In genomic region chrX:56537162-56537561, GRCm38 (mm10) we compare ENCODE assay signal across 11 mouse cellular contexts. TPM values are rescaled to one million over a fixed set of nuclear protein-coding genes. Genes with fewer than 3 reads are reported as not detected.
DNase-seq lines count a peak whose midpoint lies in the region; ATAC-seq and TF ChIP-seq lines count a peak whose summit lies in the region.
"Had no signal": no experiment of that assay in that cellular context is flagged by ENCODE, and none has a peak within 500 bp of the region (broad histone marks: within the 10 kb centered on the region; RNA-seq: fewer than 3 reads in every experiment).

No protein-coding gene starts in this region.

- no peaks in the 10 kb centered on the region for H3K27me3 ChIP-seq in hindbrain, embryonic 11.5 days (ENCODE audit: control insufficient read depth, insufficient read depth, low read length)
- H3K27me3 ChIP-seq in hindbrain, embryonic 13.5 days, result no peaks in the 10 kb centered on the region
- H3K27me3 ChIP-seq: embryonic facial prominence, embryonic 12.5 days had no signal

- no peak overlapping the region for H3K4me3 ChIP-seq in hindbrain, embryonic 11.5 days (ENCODE audit: low read depth, low read length)
- H3K4me3 ChIP-seq in hindbrain, embryonic 13.5 days, result no peak overlapping the region
- no peak overlapping the region for H3K4me3 ChIP-seq in lung, adult 2 months (replicated peaks; ENCODE audit: extremely low read depth, low read depth, low read length)
- H3K4me3 ChIP-seq: embryonic facial prominence, embryonic 12.5 days had no signal

- ATAC-seq in hindbrain, embryonic 11.5 days (ENCODE audit: low FRiP score), result no peak
- ATAC-seq in hindbrain, embryonic 13.5 days (ENCODE audit: low FRiP score), result no peak

- no peaks in the 10 kb centered on the region for H3K4me1 ChIP-seq in hindbrain, embryonic 11.5 days (replicated peaks; ENCODE audit: control insufficient read depth, insufficient read depth, low read length)
- no peaks in the 10 kb centered on the region for H3K4me1 ChIP-seq in hindbrain, embryonic 13.5 days (replicated peaks)
- H3K4me1 ChIP-seq in lung, adult 2 months (ENCODE audit: control insufficient read depth, insufficient read depth, low read length), result no peaks in the 10 kb centered on the region
- H3K4me1 ChIP-seq: embryonic facial prominence, embryonic 12.5 days had no signal

- H3K4me2 ChIP-seq in hindbrain, embryonic 11.5 days (replicated peaks; ENCODE audit: low read depth, low read length), result no peak overlapping the region
- H3K4me2 ChIP-seq in hindbrain, embryonic 13.5 days, result no peak overlapping the region
- H3K4me2 ChIP-seq: embryonic facial prominence, embryonic 12.5 days had no signal

- H3K27ac ChIP-seq in hindbrain, embryonic 11.5 days (ENCODE audit: low read depth, low read length), result no peak overlapping the region
- no peak overlapping the region for H3K27ac ChIP-seq in hindbrain, embryonic 13.5 days
- H3K27ac ChIP-seq: embryonic facial prominence, embryonic 12.5 days had no signal

- no peak overlapping the region for H3K9ac ChIP-seq in hindbrain, embryonic 11.5 days (ENCODE audit: low read depth, low read length)
- H3K9ac ChIP-seq in hindbrain, embryonic 13.5 days, result no peak overlapping the region
- H3K9ac ChIP-seq: embryonic facial prominence, embryonic 12.5 days had no signal

- 50% methylated on average over 4 of the region's 4 CpGs for WGBS in hindbrain, embryonic 11.5 days
- WGBS in hindbrain, embryonic 13.5 days, result 54% methylated on average over 4 of the region's 4 CpGs
- WGBS in lung, adult 2 months, result 46% methylated on average over 4 of the region's 4 CpGs

- peak; percentile 39; the same call in 1 of the 2 replicates for TF ChIP-seq CTCF in lung, adult 2 months (IDR thresholded peaks at IDR 0.05; ENCODE audit: insufficient read depth, low read length)

- TF ChIP-seq POLR2A in lung, adult 2 months (IDR thresholded peaks at IDR 0.05; ENCODE audit: borderline replicate concordance, extremely low read depth, low read depth, low read length), result no peak

- peak; percentile 27 for DNase-seq in hindbrain, embryonic 11.5 days (ENCODE audit: low spot score)
- DNase-seq in B cell, adult 2 months, result peak; percentile 4 to 9
- DNase-seq in NIH3T3 (ENCODE audit: low read depth), result peak; percentile 59
- peak; percentile 4 to 13 for DNase-seq in frontal cortex, postnatal 14 days (ENCODE audit: low spot score in 2 of 2)
- peak; percentile 5 for DNase-seq in lung, adult 2 months
- DNase-seq in yolk sac, embryonic 10.5 days (ENCODE audit: low spot score), result peak; percentile 22
- DNase-seq in heart, adult 11 months, result no peak

- H3K36me3 ChIP-seq in hindbrain, embryonic 11.5 days (ENCODE audit: control insufficient read depth, insufficient read depth, low read length), result no peaks in the 10 kb centered on the region
- no peaks in the 10 kb centered on the region for H3K36me3 ChIP-seq in hindbrain, embryonic 13.5 days
- H3K36me3 ChIP-seq: embryonic facial prominence, embryonic 12.5 days had no signal

- H3K9me3 ChIP-seq in hindbrain, embryonic 11.5 days (ENCODE audit: control insufficient read depth, low read length), result no peaks in the 10 kb centered on the region
- H3K9me3 ChIP-seq in hindbrain, embryonic 13.5 days, result no peaks in the 10 kb centered on the region
- H3K9me3 ChIP-seq: embryonic facial prominence, embryonic 12.5 days had no signal

RNA-seq across cellular contexts. Expression of gene Gm648, which starts 12.2 kb away (rescaled TPM):
- polyA plus RNA-seq in hindbrain, embryonic 11.5 days (2014; fragmentation: Nextera tagmentation; extraction: Ambion mirVana), result 0.47 TPM in 1 of 2 replicates, not detected in the other
- polyA plus RNA-seq in hindbrain, embryonic 13.5 days (2015; fragmentation: Nextera tagmentation; extraction: Ambion mirVana), result 0.19 and 0.27 TPM in 2 replicates
- polyA plus RNA-seq in lung, adult 2 months (2012; rRNA removed), result not detected in 2 replicates
- polyA plus RNA-seq: embryonic facial prominence, embryonic 12.5 days; spleen, adult 2 months had no signal

RNA-seq across cellular contexts. Expression of gene Gm10477, which starts 12.6 kb away (rescaled TPM):
- polyA plus RNA-seq in hindbrain, embryonic 11.5 days (2014; fragmentation: Nextera tagmentation; extraction: Ambion mirVana), result not detected in 2 replicates
- not detected in 2 replicates for polyA plus RNA-seq in hindbrain, embryonic 13.5 days (2015; fragmentation: Nextera tagmentation; extraction: Ambion mirVana)
- not detected in 2 replicates for polyA plus RNA-seq in lung, adult 2 months (2012; rRNA removed)
- polyA plus RNA-seq: embryonic facial prominence, embryonic 12.5 days; limb, embryonic 14.5 days; spleen, adult 2 months had no signal
